Mouse (Mus musculus) embryonic fibroblast, embryonic 13.5 days (primary cell): ENCODE measurements around the gene 1700013F07Rik.

ENCODE experiments used
- CTCF ChIP-seq: IDR thresholded peaks from 2 replicates; pipeline ENCODE4 v1.5.1; 2011; ENCODE audit warnings: mild to moderate bottlenecking, control low read depth, low read length, moderate library complexity, borderline replicate concordance; ENCODE audit not compliant: insufficient read depth
- POLR2A ChIP-seq: IDR thresholded peaks from 2 replicates; pipeline ENCODE4 v1.6.1; 2011; ENCODE audit warnings: low read depth, mild to moderate bottlenecking, control low read depth, low read length, moderate library complexity

DNA sequence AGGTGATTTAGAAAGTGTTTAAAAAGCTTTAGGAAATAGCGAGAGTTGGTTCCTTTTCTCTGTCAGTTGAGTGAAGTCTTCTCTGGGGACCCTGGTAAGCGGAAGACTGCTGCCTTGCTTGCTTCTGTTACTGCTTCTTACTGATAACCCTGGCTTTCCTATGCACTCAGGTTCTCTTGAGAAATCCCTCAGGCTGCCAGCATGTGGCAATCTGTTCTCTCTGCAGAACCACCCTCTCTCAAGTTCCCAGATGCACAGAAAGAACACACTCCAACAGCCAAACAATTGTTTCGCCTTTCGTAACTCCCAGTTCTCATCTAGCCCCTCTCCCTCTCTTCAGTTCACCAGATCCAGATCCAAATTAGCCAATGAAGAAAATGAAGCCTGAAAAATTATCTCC lies 23.9 kb downstream of the 1700013F07Rik start:
- no peak for TF ChIP-seq CTCF
- no peak for TF ChIP-seq POLR2A
